Comparison of ENCODE assay signal across 11 mouse cellular contexts in genomic region chr11:107335756-107336155, GRCm38 (mm10).
DNase-seq lines count a peak whose midpoint lies in the region; ATAC-seq and TF ChIP-seq lines count a peak whose summit lies in the region.
"Had no signal": no experiment of that assay in that cellular context is flagged by ENCODE, and none has a peak within 500 bp of the region (broad histone marks: within the 10 kb centered on the region; RNA-seq: fewer than 3 reads in every experiment).

No protein-coding gene starts in this region.

- H3K27ac ChIP-seq in forebrain, postnatal 0 days (ENCODE audit: low read depth, low read length), result no peak overlapping the region
- no peak overlapping the region for H3K27ac ChIP-seq in forebrain, embryonic 10.5 days
- H3K27ac ChIP-seq in lung, embryonic 14.5 days (ENCODE audit: low read depth), result 0 out of 2 replicates have a peak overlapping the region, but pooled peaks have one; percentile 4
- peak overlapping the region; percentile 33; the same call in 1 of the 2 replicates for H3K27ac ChIP-seq in limb, embryonic 13.5 days
- H3K27ac ChIP-seq: midbrain, embryonic 12.5 days had no signal

- WGBS in forebrain, postnatal 0 days, result 51% methylated on average over 11 of the region's 11 CpGs
- WGBS in forebrain, embryonic 10.5 days, result 94% methylated on average over 11 of the region's 11 CpGs
- WGBS in lung, embryonic 14.5 days, result 79% methylated on average over 11 of the region's 11 CpGs
- WGBS in lung, adult 2 months, result 63% methylated on average over 11 of the region's 11 CpGs
- 90% methylated on average over 11 of the region's 11 CpGs for WGBS in limb, embryonic 13.5 days

- no peaks in the 10 kb centered on the region for H3K9me3 ChIP-seq in forebrain, postnatal 0 days (ENCODE audit: low read length)
- H3K9me3 ChIP-seq in forebrain, embryonic 10.5 days, result peaks cover 3% of the 10 kb centered on the region
- no peaks in the 10 kb centered on the region for H3K9me3 ChIP-seq in lung, embryonic 14.5 days (ENCODE audit: low read depth, low read length)
- H3K9me3 ChIP-seq in limb, embryonic 13.5 days, result no peaks in the 10 kb centered on the region

- no peak for DNase-seq in forebrain, postnatal 0 days
- DNase-seq in forebrain, embryonic 10.5 days (ENCODE audit: extremely low spot score, low spot score), result no peak
- no peak for DNase-seq in lung, embryonic 14.5 days
- no peak for DNase-seq in lung, adult 2 months
- DNase-seq in heart, adult 8-10 months (ENCODE audit: low spot score), result peak; percentile 40
- no peak for DNase-seq in ovary, adult 18-20 months (ENCODE audit: low spot score)
- DNase-seq in cerebellum, adult 18-20 months, result no peak
- DNase-seq: layer of hippocampus, adult 9-11 months; spleen, adult 18-20 months had no signal

- no peaks in the 10 kb centered on the region for H3K36me3 ChIP-seq in forebrain, postnatal 0 days (ENCODE audit: insufficient read depth)
- H3K36me3 ChIP-seq in forebrain, embryonic 10.5 days (replicated peaks), result peaks cover 37% of the 10 kb centered on the region
- no peaks in the 10 kb centered on the region for H3K36me3 ChIP-seq in lung, embryonic 14.5 days (ENCODE audit: insufficient read depth)
- peaks cover 35% of the 10 kb centered on the region for H3K36me3 ChIP-seq in limb, embryonic 13.5 days
- H3K36me3 ChIP-seq: midbrain, embryonic 12.5 days had no signal

- no peak overlapping the region for H3K4me3 ChIP-seq in forebrain, postnatal 0 days (ENCODE audit: low read depth, low read length)
- no peak overlapping the region for H3K4me3 ChIP-seq in forebrain, embryonic 10.5 days
- H3K4me3 ChIP-seq in lung, embryonic 14.5 days (ENCODE audit: low read depth, low read length), result no peak overlapping the region
- no peak overlapping the region for H3K4me3 ChIP-seq in lung, adult 2 months (replicated peaks; ENCODE audit: extremely low read depth, low read depth, low read length)
- no peak overlapping the region for H3K4me3 ChIP-seq in limb, embryonic 13.5 days
- H3K4me3 ChIP-seq: midbrain, embryonic 12.5 days had no signal

- no peaks in the 10 kb centered on the region for H3K4me1 ChIP-seq in forebrain, postnatal 0 days (ENCODE audit: insufficient read depth)
- peaks cover 34% of the 10 kb centered on the region for H3K4me1 ChIP-seq in forebrain, embryonic 10.5 days
- 0 out of 2 replicates have a peak, but pooled peaks cover 13% of the 10 kb centered on the region for H3K4me1 ChIP-seq in lung, embryonic 14.5 days (ENCODE audit: insufficient read depth)
- H3K4me1 ChIP-seq in lung, adult 2 months (ENCODE audit: control insufficient read depth, insufficient read depth, low read length), result peaks cover 17% of the 10 kb centered on the region
- peaks cover 9% of the 10 kb centered on the region; the same call in 1 of the 2 replicates for H3K4me1 ChIP-seq in limb, embryonic 13.5 days

- TF ChIP-seq POLR2A in lung, adult 2 months (IDR thresholded peaks at IDR 0.05; ENCODE audit: borderline replicate concordance, extremely low read depth, low read depth, low read length), result no peak

- H3K27me3 ChIP-seq in forebrain, postnatal 0 days (ENCODE audit: insufficient read depth, low read length), result no peaks in the 10 kb centered on the region
- no peaks in the 10 kb centered on the region for H3K27me3 ChIP-seq in forebrain, embryonic 10.5 days (ENCODE audit: poor library complexity, severe bottlenecking)
- H3K27me3 ChIP-seq in lung, embryonic 14.5 days (ENCODE audit: insufficient read depth, low read length), result no peaks in the 10 kb centered on the region
- no peaks in the 10 kb centered on the region for H3K27me3 ChIP-seq in limb, embryonic 13.5 days
- H3K27me3 ChIP-seq: midbrain, embryonic 12.5 days had no signal

- no peak for TF ChIP-seq CTCF in forebrain, postnatal 0 days (IDR thresholded peaks at IDR 0.05; ENCODE audit: low read depth)
- TF ChIP-seq CTCF in lung, embryonic 14.5 days (IDR thresholded peaks at IDR 0.05; ENCODE audit: low read depth), result no peak
- TF ChIP-seq CTCF in lung, adult 2 months (IDR thresholded peaks at IDR 0.05; ENCODE audit: insufficient read depth, low read length), result no peak

- ATAC-seq in forebrain, postnatal 0 days, result peak; percentile 66
- ATAC-seq in lung, embryonic 14.5 days (ENCODE audit: insufficient read depth), result no peak
- no peak for ATAC-seq in limb, embryonic 13.5 days (ENCODE audit: low FRiP score, low read depth)

- no peak overlapping the region for H3K9ac ChIP-seq in forebrain, postnatal 0 days
- H3K9ac ChIP-seq in lung, embryonic 14.5 days, result no peak overlapping the region
- no peak overlapping the region for H3K9ac ChIP-seq in limb, embryonic 13.5 days
- H3K9ac ChIP-seq: midbrain, embryonic 12.5 days had no signal

- H3K4me2 ChIP-seq in forebrain, postnatal 0 days (ENCODE audit: low read depth), result no peak overlapping the region
- H3K4me2 ChIP-seq in lung, embryonic 14.5 days, result no peak overlapping the region
- no peak overlapping the region for H3K4me2 ChIP-seq in limb, embryonic 13.5 days (replicated peaks)
- H3K4me2 ChIP-seq: midbrain, embryonic 12.5 days had no signal

Comparison
In these comparisons a context has a peak if more than half of its experiments do, and no peak if none do; other contexts are left out.
1. H3K27ac ChIP-seq: peak in lung, embryonic 14.5 days (single experiment) and limb, embryonic 13.5 days (single experiment); none in forebrain, postnatal 0 days (single experiment) and forebrain, embryonic 10.5 days (single experiment).